8 mouse cellular contexts compared by ENCODE assay signal in the genomic region with DNA sequence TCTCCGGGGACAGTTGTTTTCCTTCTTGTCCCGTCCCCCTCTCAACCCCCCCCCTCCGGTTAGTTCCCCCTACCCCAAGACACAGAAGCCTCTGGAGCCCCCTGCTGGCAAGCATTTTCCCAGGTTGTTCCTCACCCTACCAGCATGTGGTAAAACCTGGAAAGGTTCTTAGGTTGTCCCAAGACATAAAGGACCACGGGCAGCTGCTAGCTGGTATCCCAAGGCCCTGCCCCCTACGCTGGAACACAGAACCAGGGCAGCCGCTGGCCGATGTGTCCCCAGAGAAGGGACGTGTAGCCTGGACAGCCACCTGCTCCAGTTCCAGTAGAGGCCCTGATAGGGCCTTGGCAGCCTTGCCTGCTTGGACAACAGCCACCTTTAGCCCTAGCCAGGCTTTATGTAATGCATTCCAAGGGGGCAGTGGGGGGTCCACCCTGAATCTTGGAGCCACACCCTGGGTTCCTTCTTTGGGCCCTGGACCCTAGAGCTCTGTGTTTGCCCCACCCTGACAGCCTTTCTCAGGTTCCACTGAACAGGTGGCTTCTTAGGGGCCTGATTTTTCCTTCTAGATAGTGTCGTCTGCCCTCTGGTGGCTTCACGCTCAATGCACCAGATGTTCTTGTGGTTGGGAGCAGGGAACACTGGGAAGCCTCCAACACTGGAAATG. TPM values are rescaled to one million over a fixed set of nuclear protein-coding genes. Genes with fewer than 3 reads are reported as not detected.
DNase-seq lines count a peak whose midpoint lies in the region; ATAC-seq and TF ChIP-seq lines count a peak whose summit lies in the region.

No protein-coding gene starts in this region.

- no peaks in the 10 kb centered on the region for H3K27me3 ChIP-seq in embryonic facial prominence, embryonic 10.5 days (replicated peaks; ENCODE audit: low read depth, poor library complexity, severe bottlenecking)
- no peaks in the 10 kb centered on the region for H3K27me3 ChIP-seq in lung, postnatal 0 days (replicated peaks; ENCODE audit: insufficient read depth, low read length)

- H3K4me1 ChIP-seq in embryonic facial prominence, embryonic 10.5 days: peaks cover 26% of the 10 kb centered on the region
- peaks cover 14% of the 10 kb centered on the region; the same call in 1 of the 2 replicates for H3K4me1 ChIP-seq in lung, postnatal 0 days (ENCODE audit: insufficient read depth, low read depth, low read length)

- H3K4me3 ChIP-seq in embryonic facial prominence, embryonic 10.5 days: peak overlapping the region; percentile 67
- peak overlapping the region; percentile 79 for H3K4me3 ChIP-seq in lung, postnatal 0 days (ENCODE audit: low read depth, low read length)

- H3K9me3 ChIP-seq in embryonic facial prominence, embryonic 10.5 days: no peaks in the 10 kb centered on the region
- no peaks in the 10 kb centered on the region for H3K9me3 ChIP-seq in lung, postnatal 0 days (ENCODE audit: low read length)

- TF ChIP-seq CTCF in lung, postnatal 0 days (IDR thresholded peaks at IDR 0.05): peak; percentile 66

- no peak for ATAC-seq in cerebellum, adult (ENCODE audit: insufficient number of reproducible peaks, low FRiP score, low TSS enrichment)
- ATAC-seq in lung, postnatal 0 days: no peak

- peak overlapping the region; percentile 92 for H3K4me2 ChIP-seq in lung, postnatal 0 days (replicated peaks; ENCODE audit: low read depth, low read length)

- H3K36me3 ChIP-seq in embryonic facial prominence, embryonic 10.5 days (replicated peaks): peaks cover 46% of the 10 kb centered on the region
- H3K36me3 ChIP-seq in lung, postnatal 0 days (ENCODE audit: insufficient read depth, low read length): peaks cover 30% of the 10 kb centered on the region

- H3K27ac ChIP-seq in embryonic facial prominence, embryonic 10.5 days (replicated peaks): peak overlapping the region; percentile 82
- H3K27ac ChIP-seq in lung, postnatal 0 days (ENCODE audit: low read length): peak overlapping the region; percentile 81

- H3K9ac ChIP-seq in lung, postnatal 0 days (replicated peaks; ENCODE audit: low read depth): peak overlapping the region; percentile 83

- TF ChIP-seq EP300 in lung, postnatal 0 days (IDR thresholded peaks at IDR 0.05): no peak

- DNase-seq in cerebellum, adult 11 months: peak; percentile 56
- DNase-seq in T-cell, adult 2 months (ENCODE audit: low spot score): peak; percentile 31
- peak; percentile 76 for DNase-seq in embryonic facial prominence, embryonic 10.5 days (ENCODE audit: low spot score)
- peak; percentile 72 to 75 for DNase-seq in heart, adult 9 months (ENCODE audit: low spot score in 2 of 2)
- DNase-seq in kidney, adult 9 months: peak; percentile 83
- DNase-seq in lung, postnatal 0 days (ENCODE audit: low spot score): peak; percentile 69
- DNase-seq in spleen, postnatal 10 days (ENCODE audit: low spot score in 2 of 2): peak; percentile 55 to 81

- 5% methylated on average over 10 of the region's 10 CpGs for WGBS in embryonic facial prominence, embryonic 10.5 days
- WGBS in lung, postnatal 0 days: 2% methylated on average over 10 of the region's 10 CpGs

RNA-seq across cellular contexts. Expression of gene Cdc34, which starts 1.1 kb away (rescaled TPM):
- 240 and 250 TPM in 2 replicates for polyA plus RNA-seq in embryonic facial prominence, embryonic 10.5 days (2016; fragmentation: Nextera tagmentation; extraction: Ambion mirVana)
- polyA plus RNA-seq in lung, postnatal 0 days (2015; fragmentation: Nextera tagmentation; extraction: Ambion mirVana): 52.7 and 64.3 TPM in 2 replicates

RNA-seq across cellular contexts. Expression of gene Gzmm, which starts 5.8 kb away (rescaled TPM):
- 0.88 and 1.5 TPM in 2 replicates for polyA plus RNA-seq in embryonic facial prominence, embryonic 10.5 days (2016; fragmentation: Nextera tagmentation; extraction: Ambion mirVana)
- polyA plus RNA-seq in lung, postnatal 0 days (2015; fragmentation: Nextera tagmentation; extraction: Ambion mirVana): 0.57 and 0.69 TPM in 2 replicates

RNA-seq across cellular contexts. Expression of gene Tpgs1, which starts 13.9 kb away (rescaled TPM):
- 62.6 and 63.5 TPM in 2 replicates for polyA plus RNA-seq in embryonic facial prominence, embryonic 10.5 days (2016; fragmentation: Nextera tagmentation; extraction: Ambion mirVana)
- 64.6 and 71.2 TPM in 2 replicates for polyA plus RNA-seq in lung, postnatal 0 days (2015; fragmentation: Nextera tagmentation; extraction: Ambion mirVana)

RNA-seq across cellular contexts. Expression of gene Madcam1, which starts 18.7 kb away (rescaled TPM):
- polyA plus RNA-seq in embryonic facial prominence, embryonic 10.5 days (2016; fragmentation: Nextera tagmentation; extraction: Ambion mirVana): 2.5 and 3.2 TPM in 2 replicates
- polyA plus RNA-seq in lung, postnatal 0 days (2015; fragmentation: Nextera tagmentation; extraction: Ambion mirVana): not detected in 2 replicates

RNA-seq across cellular contexts. Expression of gene Bsg, which starts 21.2 kb away (rescaled TPM):
- polyA plus RNA-seq in embryonic facial prominence, embryonic 10.5 days (2016; fragmentation: Nextera tagmentation; extraction: Ambion mirVana): 591 and 608 TPM in 2 replicates
- 1,234 and 1,299 TPM in 2 replicates for polyA plus RNA-seq in lung, postnatal 0 days (2015; fragmentation: Nextera tagmentation; extraction: Ambion mirVana)

Comparison
In these comparisons a context has a peak if more than half of its experiments do, and no peak if none do; other contexts are left out.
1. DNase-seq: peak in every context shown above with its lines; median percentile 83 in kidney, adult 9 months; 76 in embryonic facial prominence, embryonic 10.5 days; 74 in heart, adult 9 months; 69 in lung, postnatal 0 days; 68 in spleen, postnatal 10 days; 56 in cerebellum, adult 11 months; 31 in T-cell, adult 2 months.